Mouse (Mus musculus) neural tube, embryonic 10.5 days (tissue): ENCODE data around the gene Pkd1l1.

Source experiments
- DNase-seq: peaks from one replicate; pipeline ENCODE4 v3.0.0-alpha.2; 2017; ENCODE audit warnings: low spot score; ENCODE audit errors: extremely low spot score

Pkd1l1 gene

DNA sequence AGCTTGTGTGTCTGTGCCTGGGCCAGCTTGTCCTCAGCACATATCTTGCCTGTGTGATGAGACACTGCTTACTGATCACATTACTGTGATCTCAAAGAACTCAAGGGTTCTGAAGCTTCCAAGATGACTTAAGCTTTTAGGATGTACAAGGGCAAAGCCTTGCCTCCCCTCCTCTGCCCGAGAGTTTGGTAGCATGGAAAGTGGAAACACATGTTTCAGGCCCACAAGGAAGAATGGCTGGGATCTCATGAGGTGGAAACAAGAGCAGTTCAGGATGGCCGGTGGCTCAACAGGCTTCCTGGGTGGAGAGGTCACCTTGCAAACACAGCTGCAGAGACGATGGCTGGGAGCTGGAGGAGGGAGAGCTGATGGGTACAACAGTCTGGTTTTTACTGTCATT, 147.0 kb downstream of the Pkd1l1 start:
- DNase-seq: no peak

DNA sequence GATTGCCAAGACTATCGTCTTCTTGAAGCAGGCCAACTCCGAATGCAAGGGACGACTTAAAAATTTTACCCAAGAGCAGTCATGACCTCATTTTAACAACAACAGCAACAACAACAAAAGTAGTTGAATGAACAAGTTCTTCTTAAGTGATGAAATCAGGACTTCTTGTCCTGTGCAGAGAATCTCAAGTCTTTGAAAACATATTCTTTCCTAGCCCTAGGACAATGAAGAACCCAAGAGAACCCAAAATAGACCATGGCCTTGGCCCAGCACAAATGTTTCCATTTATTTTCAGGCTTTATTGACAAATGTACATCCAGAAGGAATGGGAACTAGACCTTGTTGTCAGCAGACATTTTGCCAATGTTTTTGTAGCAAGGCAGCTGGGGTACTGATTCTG, 147.7 kb downstream of the Pkd1l1 start:
- DNase-seq: no peak

DNA sequence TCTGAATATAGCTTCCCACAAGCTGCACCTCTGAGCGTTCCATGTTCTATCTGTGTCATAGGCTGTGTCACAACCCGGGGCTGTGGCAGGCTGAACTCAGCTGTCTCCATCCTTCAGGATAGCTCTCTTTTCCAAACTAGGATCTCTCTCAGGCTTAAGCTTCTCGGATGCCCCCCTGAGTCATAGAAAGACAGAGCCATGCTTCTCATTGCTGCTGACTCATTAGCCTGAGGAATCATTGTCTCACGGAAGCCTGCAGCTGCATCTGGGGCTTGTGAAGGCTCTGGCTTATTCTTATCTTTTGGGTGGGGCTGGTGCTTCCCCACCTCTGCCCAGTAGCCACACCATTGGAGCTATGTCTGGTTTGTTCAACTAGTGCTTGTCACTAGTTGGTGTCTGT, 151.7 kb downstream of the Pkd1l1 start:
- DNase-seq: no peak

DNA sequence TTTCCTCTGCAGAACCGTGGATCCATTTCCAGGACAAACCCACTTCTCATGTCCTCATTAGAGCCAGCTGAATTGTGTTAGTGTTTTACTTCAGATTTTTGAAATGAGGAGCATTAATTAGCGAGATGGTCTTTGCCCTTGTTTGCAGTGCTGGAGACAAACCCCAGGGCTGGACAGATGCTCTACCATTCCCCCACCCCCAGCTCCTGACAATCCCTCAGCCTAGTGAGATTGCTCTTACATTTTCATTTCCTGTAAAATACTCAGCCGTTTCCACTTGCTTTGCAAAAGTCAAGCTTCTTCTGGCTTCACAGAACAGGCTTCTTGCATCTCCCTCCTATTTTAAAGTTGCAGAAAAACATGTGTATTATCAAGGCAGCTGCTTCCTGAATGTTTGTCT, 155.7 kb downstream of the Pkd1l1 start:
- no peak for DNase-seq

DNA sequence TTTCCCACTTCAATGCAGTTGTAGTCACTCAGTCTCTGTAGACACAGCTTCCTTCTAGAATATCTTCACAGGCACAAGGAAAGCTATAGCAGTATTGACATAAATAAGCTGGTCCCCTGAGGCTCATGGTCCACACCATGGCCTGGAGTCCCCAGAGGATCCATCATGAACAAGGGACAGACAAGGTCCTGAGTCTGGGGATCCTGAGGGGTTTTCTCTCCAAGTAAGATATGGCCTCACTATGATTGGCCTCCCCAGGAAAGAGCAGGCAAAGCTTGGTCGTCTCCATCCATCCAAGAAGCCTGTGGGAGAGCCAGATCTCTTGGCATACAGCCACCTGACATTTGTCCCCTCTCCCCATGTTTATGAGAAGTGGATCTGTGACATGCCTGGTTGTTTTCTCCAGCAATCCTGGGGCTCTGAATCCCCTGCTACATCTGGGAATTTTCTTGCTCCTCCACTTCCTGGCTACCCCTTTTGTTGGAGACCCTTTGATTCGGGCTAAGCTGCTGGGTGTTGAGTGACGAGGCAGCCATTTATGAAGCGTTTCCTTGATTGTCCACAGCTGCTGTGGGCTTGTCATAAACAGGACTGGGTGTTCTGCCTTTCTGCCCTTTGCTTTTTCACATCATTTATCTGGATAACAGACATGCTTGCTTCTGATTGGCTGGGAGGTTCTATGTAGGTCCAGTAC, 158.8 kb downstream of the Pkd1l1 start:
- DNase-seq: no peak

DNA sequence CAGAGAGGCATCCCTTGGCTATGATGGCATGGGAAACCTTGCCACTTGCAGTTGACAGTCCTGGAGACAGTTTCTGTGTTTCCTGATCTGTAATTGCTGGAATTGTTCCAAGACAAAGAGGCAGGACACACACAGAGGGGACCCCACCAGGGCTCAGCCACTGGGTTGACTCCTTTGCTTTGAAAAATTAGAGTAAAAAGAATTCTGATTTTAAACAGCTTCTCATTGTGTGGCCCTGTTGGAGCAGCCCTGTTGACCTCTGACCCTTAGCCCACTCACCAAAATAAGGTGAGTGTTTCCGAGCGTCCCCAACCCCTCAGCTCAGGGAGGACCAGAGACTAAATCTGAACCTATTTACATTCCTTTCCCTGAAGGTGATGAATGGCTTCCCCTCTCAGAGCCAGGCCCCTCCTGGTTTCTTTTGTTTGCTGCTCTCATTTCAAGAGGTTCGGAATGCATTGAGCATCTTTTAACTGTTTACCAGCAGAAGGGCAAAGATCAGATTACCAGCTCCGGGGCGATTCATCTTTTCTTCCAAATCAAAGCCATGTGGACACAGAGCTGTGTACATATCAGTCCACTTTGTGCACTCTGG, 161.5 kb downstream of the Pkd1l1 start:
- DNase-seq: peak; percentile 49

DNA sequence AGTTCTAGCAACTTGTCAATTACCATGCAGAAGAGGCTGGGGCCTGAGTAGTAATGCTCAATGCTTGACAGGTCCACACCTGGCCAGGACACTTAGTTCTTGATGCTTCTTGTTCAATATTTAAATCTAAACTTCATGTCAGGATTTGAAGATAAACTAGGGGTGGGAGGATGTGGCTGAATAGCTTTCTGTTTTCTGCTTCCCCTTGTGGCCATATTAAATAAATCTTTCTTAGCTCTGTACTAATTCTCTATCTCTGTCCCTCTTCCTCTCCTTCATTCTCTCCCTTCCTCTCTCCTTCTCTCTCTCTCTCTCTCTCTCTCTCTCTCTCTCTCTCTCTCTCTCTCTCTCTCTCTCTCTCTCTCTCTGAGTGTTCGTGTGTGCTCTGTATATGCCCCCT, 163.4 kb downstream of the Pkd1l1 start:
- no peak for DNase-seq

DNA sequence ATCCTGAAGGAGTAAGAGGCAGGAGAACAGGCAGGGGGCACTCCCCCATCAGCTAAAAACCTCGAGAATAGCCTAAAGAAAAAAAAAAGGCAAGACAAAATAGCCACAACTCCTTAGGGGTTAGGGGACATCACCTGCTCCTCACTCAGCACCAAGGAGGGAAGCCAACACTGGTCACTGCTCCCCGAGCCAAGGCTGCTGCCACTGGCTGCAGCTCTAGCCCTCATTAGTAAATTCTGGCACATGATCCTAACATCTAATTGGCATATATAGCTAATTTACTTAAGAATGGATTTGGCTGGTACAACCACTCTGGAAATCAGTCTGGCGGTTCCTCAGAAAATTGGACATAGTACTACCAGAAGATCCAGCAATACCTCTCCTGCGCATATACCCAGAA, 166.1 kb downstream of the Pkd1l1 start:
- DNase-seq: no peak

DNA sequence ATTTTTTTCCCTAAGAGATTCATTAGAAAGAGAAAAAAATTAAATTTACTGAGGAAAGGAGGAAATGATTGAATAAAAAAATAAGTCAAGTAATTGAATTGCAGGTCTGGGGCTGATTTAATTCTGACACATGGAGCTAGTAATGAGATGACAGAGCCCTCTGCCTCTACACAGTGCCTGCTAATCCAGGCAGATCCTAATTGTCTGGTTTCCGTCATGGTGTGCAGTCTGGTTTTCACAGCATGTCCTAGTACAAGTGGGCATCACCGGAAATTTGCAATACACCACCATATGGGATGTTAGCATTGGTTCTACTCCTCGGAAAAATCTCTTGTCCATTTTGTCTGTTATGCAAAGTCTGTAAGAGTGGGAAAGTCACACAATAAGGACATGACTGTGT, 168.9 kb downstream of the Pkd1l1 start:
- no peak for DNase-seq

DNA sequence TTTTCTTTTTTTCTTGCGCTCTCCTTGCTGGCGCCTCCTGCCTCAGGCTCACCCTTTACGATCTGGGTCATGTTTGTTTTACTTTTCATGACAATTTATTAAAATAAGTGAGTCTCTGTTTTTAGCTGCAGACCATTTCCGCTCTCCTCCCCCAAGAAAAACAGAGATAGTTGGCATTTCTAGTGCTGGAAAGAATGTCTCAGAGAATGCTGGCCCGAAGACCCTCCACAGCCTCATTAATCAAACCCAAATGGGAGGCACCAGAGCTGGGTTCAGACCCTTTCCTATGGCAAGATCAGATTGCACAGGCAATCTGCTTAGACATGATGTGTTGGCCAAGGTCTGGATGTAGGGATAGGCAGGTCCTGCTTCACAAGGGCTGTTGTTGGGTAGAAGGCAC, 175.6 kb downstream of the Pkd1l1 start:
- DNase-seq: no peak

DNA sequence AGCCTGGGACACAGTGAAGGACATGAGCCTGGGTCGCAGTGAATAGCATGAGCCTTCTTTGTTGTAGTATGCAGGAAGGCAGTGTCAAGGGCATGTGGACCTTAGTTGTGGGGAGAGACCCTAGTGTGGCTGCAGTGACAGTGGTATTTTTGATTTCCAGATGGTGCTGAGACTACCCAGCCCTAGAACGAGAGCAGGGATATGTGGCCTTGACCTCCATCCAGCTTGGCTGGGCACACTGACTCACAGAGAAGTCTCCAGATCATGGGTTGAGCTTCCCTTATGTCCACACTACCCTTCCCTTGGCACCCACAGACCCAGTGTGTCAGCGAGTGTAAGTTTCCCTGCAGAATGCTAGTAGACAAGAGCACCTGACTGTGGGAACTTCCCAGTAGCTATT, 178.0 kb downstream of the Pkd1l1 start:
- no peak for DNase-seq

DNA sequence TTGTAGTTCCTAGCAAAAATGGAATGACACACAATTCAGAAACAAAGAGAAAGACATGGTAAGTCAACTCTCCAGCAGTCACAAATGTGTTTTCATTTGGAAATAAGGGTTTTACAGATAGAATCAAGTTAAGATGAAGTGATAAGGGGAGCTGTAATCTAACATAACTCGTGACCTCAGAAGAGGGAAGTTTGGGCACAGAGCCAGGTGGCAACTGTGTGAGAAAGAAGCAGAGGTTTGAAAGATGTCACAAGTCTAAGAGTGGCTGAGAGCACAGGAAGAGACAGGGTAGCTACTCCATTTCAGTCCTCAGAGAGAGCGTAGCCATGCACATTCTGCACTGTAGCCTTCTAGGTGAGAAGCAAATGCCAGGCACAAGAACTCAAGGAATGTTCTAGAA, 180.9 kb downstream of the Pkd1l1 start:
- no peak for DNase-seq

DNA sequence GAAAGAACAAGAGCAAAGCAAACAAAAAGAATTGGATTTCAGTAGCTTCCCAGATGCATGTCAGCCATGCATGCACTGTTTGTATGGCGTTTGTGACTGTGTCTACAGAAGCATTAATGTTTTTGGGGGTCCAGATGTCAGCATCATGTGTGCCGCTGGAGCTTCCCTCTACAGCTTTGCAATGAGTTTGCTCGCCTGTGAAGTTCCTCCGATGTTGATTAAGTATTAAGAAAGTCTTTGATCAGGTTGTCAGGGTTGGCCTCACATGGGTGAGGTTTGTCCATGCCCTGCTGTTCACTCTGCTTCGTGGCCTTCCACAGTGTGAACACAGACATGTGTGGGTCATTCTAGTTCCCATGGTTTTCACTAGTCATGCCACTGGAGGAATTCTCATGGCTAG, 183.9 kb downstream of the Pkd1l1 start:
- no peak for DNase-seq

DNA sequence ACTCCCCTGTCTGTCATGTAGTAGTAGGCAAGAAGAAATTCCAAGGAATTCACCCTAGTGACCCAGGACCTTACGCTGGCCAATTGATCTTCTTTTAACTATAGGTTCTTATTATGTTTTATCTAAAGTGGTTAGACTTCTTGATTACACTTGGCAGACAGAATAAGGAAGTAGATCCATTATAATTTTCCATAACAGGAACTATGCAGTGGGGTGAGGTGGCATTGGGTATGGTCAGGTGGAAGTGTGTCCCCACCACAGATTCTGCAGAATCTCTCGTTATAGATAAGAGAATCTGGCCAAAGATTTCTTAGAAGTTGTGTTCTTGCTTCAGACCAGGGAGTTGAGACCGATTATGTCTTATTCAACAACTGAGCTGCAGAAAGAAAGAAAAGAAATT, 185.5 kb downstream of the Pkd1l1 start:
- DNase-seq: no peak

DNA sequence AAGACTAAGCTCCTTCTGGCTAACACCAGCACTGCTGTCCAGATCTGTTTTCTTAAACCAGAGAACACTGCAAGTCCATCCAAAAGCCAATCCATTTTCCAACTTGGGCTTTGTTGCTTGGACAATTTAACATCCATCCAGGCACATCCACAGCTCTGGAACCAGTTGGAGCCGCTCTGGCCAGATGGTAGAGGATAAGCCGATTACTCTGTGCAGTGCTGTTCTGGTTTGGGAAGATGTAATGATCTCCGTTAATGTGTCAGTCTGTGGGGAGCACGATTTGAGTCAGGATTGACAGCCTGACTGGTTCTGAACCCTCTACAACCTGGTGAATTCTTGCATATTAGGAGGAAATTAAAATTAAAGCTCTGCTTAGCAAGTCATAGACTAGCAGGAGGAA, 188.7 kb downstream of the Pkd1l1 start:
- DNase-seq: no peak

DNA sequence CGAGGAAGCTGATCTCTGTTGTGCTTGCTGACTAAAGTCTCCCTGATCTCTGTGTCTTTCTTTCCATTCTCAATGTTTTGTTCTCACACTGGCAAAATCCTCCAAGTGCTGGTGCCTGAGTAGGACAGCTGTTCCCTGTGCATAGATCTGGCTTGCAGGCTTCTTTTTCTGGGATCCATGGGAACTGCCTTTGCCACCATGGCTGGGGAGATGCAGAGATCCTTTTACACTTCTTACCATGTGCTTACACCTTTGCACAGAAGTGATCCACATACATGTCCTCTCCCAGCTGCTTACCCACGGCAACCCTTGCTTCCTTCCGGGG, 191.0 kb downstream of the Pkd1l1 start:
- no peak for DNase-seq

DNA sequence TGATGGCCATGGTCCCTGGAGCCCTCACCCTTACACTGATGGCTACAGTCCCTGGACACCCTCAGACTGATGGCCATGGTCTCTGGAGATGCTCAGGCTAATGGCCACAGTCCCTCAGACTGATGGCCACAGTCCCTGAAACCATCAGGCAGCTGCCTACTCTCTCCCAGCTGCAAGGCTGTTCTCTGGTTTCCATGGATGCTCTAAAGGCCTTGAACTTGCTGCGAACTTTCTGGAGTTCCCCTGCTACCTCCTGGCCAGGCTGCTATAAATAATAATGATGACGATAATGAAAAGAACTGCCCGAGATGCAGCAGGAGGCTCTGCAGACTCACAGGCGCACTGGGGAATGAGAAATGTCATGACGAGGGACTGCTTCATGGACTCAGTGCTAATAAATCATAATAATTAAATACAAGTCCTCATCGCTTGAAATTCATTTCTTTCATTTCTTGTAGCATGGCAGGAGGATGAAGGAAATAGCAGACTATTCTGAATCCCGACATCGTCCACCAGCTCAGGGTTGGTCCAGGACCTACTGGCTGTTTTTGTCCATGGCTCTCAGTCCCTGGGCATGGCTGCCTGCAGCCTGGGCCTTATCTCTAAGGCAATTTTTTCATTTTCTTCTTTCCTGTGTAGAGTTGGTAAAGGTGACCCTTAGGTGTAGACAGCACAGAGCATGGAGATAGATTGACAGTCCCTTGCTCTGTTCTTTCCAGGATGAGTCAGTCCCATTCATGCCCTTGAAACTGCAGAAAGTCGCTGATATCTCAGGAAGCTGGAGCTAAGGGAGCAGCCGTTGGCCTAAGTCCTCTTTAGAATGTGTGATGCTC, 191.5 kb downstream of the Pkd1l1 start:
- no peak for DNase-seq

DNA sequence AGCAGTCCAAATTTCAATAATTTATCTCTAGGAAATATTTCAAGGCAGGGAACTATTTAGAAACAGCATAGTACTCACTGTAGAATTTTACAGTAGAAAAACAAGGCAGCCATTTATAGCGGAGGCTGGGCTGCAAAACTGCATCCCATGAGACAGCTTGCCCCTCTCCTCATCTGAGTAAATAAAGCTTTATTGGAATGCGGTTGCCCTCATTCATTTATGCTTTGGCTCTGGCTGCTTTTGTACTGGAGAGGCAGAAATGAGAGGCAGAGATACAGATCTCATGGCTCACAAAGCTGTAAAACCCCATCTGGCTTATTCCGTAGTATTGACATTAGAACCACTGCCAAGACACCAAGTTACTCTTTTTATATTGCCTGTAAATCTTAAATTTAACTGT, 193.6 kb downstream of the Pkd1l1 start:
- DNase-seq: no peak
